Mouse (Mus musculus) MEL (cell line): ENCODE results near the gene Wdr54. TPM values are rescaled to one million over a fixed set of nuclear protein-coding genes. Genes with fewer than 3 reads are reported as not detected.
A peak's percentile ranks its signal among the peaks of the same experiment; 100 is the strongest.

Experiments used
- DNase-seq: peaks from one replicate; pipeline ENCODE4 v3.0.0; 2011; ENCODE audit warnings: low read depth, low spot score
- H3K27ac ChIP-seq: 2 replicates; pipeline ENCODE4 v1.5.1; 2012; ENCODE audit warnings: low read depth, mild to moderate bottlenecking, control low read depth, low read length, moderate library complexity; ENCODE audit not compliant: control insufficient read depth
- H3K27me3 ChIP-seq, 2 experiments: fragments of 150-350 bp in 1 of 2; sonication (generic) in 1 of 2; 2 replicates each; pipeline ENCODE4 v1.6.1; 2012; ENCODE audit warnings: low read length in 2 of 2, mild to moderate bottlenecking in 2 of 2, improper control_type of control experiment in 1 of 2, moderate library complexity in 1 of 2; ENCODE audit not compliant: insufficient read depth in 2 of 2, control insufficient read depth in 1 of 2
- H3K36me3 ChIP-seq, 2 experiments: 2 replicates each; pipeline ENCODE4 v1.6.1; 2012 to 2014; ENCODE audit warnings: low read length in 2 of 2, improper control_type of control experiment in 1 of 2, inconsistent platforms in 1 of 2, mild to moderate bottlenecking in 1 of 2; ENCODE audit not compliant: insufficient read depth in 2 of 2, control insufficient read depth in 1 of 2
- H3K4me1 ChIP-seq, 2 experiments: fragments of 150-350 bp in 1 of 2; sonication (generic) in 1 of 2; 2 replicates each; pipeline ENCODE4 v1.6.1; 2012; ENCODE audit warnings: low read length in 2 of 2, improper control_type of control experiment in 1 of 2, mild to moderate bottlenecking in 1 of 2; ENCODE audit not compliant: insufficient read depth in 2 of 2, control insufficient read depth in 1 of 2
- H3K4me3 ChIP-seq, 2 experiments: fragments of 150-350 bp in 1 of 2; sonication (generic) in 1 of 2; 2 replicates each; pipeline ENCODE4 v1.5.1; 2012; ENCODE audit warnings: low read depth in 2 of 2, low read length in 2 of 2, mild to moderate bottlenecking in 2 of 2, moderate library complexity in 2 of 2, control low read depth in 1 of 2, improper control_type of control experiment in 1 of 2; ENCODE audit not compliant: control insufficient read depth in 1 of 2, insufficient read depth in 1 of 2
- H3K79me2 ChIP-seq: 2 replicates; pipeline ENCODE4 v1.6.1; 2012; ENCODE audit warnings: mild to moderate bottlenecking, low read length, moderate library complexity; ENCODE audit not compliant: control insufficient read depth, poor library complexity, insufficient read depth
- H3K9ac ChIP-seq: 2 replicates; pipeline ENCODE4 v1.6.1; 2012; ENCODE audit warnings: low read depth, mild to moderate bottlenecking, control low read depth, low read length, moderate library complexity; ENCODE audit not compliant: control insufficient read depth, poor library complexity, severe bottlenecking
- H3K9me3 ChIP-seq: fragments of 150-350 bp; sonication (generic); replicated peaks from 2 replicates; pipeline ENCODE4 v1.6.1; 2012; ENCODE audit warnings: mild to moderate bottlenecking, low read length, improper control_type of control experiment, moderate library complexity; ENCODE audit not compliant: insufficient read depth
- HCFC1 ChIP-seq: IDR thresholded peaks from 2 replicates; pipeline ENCODE4 v1.6.1; 2012; ENCODE audit warnings: low read depth, mild to moderate bottlenecking, inconsistent platforms, low read length, improper control_type of control experiment, moderate library complexity
- KAT2A ChIP-seq: conservative IDR thresholded peaks from 2 replicates; pipeline ENCODE4 v1.6.1; 2012; ENCODE audit warnings: low read depth, low read length, improper control_type of control experiment, inconsistent platforms
- MXI1 ChIP-seq: IDR thresholded peaks from 2 replicates; pipeline ENCODE4 v1.6.1; 2011; ENCODE audit warnings: mild to moderate bottlenecking, low read depth, low read length, improper control_type of control experiment
- MYB ChIP-seq: IDR thresholded peaks from 2 replicates; pipeline ENCODE4 v1.6.1; 2011; ENCODE audit warnings: mild to moderate bottlenecking, low read depth, low read length, improper control_type of control experiment
- NRF1 ChIP-seq: IDR thresholded peaks from 2 replicates; pipeline ENCODE4 v1.6.1; 2014; ENCODE audit warnings: low read depth, mild to moderate bottlenecking, inconsistent platforms, low read length, improper control_type of control experiment, moderate library complexity; ENCODE audit not compliant: poor library complexity, insufficient read depth, severe bottlenecking
- POLR2A ChIP-seq, 2 experiments: IDR thresholded peaks; 2 replicates each; pipeline ENCODE4 v1.6.1; 2011 to 2012; ENCODE audit warnings: low read length in 2 of 2, mild to moderate bottlenecking in 2 of 2, control low read depth in 1 of 2, improper control_type of control experiment in 1 of 2, low read depth in 1 of 2, moderate library complexity in 1 of 2; ENCODE audit not compliant: control insufficient read depth in 1 of 2, insufficient read depth in 1 of 2, poor library complexity in 1 of 2
- POLR2AphosphoS5 ChIP-seq: IDR thresholded peaks from 2 replicates; pipeline ENCODE4 v1.6.1; 2012; ENCODE audit warnings: low read depth, borderline replicate concordance, mild to moderate bottlenecking, inconsistent platforms, low read length, moderate library complexity, mixed read lengths
- RAD21 ChIP-seq: IDR thresholded peaks from 2 replicates; pipeline ENCODE4 v1.6.1; 2011; ENCODE audit warnings: mild to moderate bottlenecking, low read depth, low read length, improper control_type of control experiment
- RCOR1 ChIP-seq: IDR thresholded peaks from 2 replicates; pipeline ENCODE4 v1.6.1; 2012; ENCODE audit warnings: low read depth, mild to moderate bottlenecking, inconsistent platforms, low read length, improper control_type of control experiment
- SMC3 ChIP-seq: IDR thresholded peaks from 2 replicates; pipeline ENCODE4 v1.6.1; 2011; ENCODE audit warnings: low read depth, low read length, improper control_type of control experiment
- UBTF ChIP-seq: IDR thresholded peaks from 2 replicates; pipeline ENCODE4 v1.6.1; 2012; ENCODE audit warnings: low read depth, mild to moderate bottlenecking, inconsistent platforms, low read length, improper control_type of control experiment, moderate library complexity, borderline replicate concordance; ENCODE audit not compliant: insufficient read depth
- USF1 ChIP-seq: IDR thresholded peaks from 2 replicates; pipeline ENCODE4 v1.6.1; 2014; ENCODE audit warnings: low read depth, mild to moderate bottlenecking, inconsistent platforms, low read length, improper control_type of control experiment, moderate library complexity
- ZKSCAN1 ChIP-seq: IDR thresholded peaks from 2 replicates; pipeline ENCODE4 v1.6.1; 2012; ENCODE audit warnings: low read depth, mild to moderate bottlenecking, inconsistent platforms, low read length, improper control_type of control experiment, moderate library complexity
- ZMIZ1 ChIP-seq: IDR thresholded peaks from 2 replicates; pipeline ENCODE4 v1.6.1; 2012; ENCODE audit warnings: low read depth, mild to moderate bottlenecking, inconsistent platforms, low read length, improper control_type of control experiment, moderate library complexity
- ZNF384 ChIP-seq: IDR thresholded peaks from 2 replicates; pipeline ENCODE4 v1.6.1; 2012; ENCODE audit warnings: low read depth, mild to moderate bottlenecking, inconsistent platforms, low read length, improper control_type of control experiment
- polyA plus RNA-seq, 2 experiments: library from polyadenylated mRNA; stranded (reverse) in 1 of 2; unstranded in 1 of 2; fragments of >175 nt in 1 of 2; fragments of >200 nt in 1 of 2; gene quantifications; 2 replicates each; pipeline versions ENCODE4 v1.2.1 to v1.2.4; 2012; ENCODE audit warnings: low replicate concordance in 2 of 2, low read depth in 1 of 2; ENCODE audit not compliant: insufficient read length in 2 of 2, insufficient read depth in 1 of 2, missing spikeins in 1 of 2
- total RNA-seq: library from RNA; depleted of rRNA; stranded (reverse); fragments of 300-350 nt; gene quantifications from 2 replicates; pipeline ENCODE4 v1.2.3, GENCODE M21; 2012

Gene Wdr54
- total and polyA plus RNA-seq, 3 experiments = 3.2 to 4.6 TPM; not detected in 1

GRCm38 (mm10) chr6:83117616-83118015 is 38.6 kb downstream of the Wdr54 start:
- H3K9ac ChIP-seq = no peak overlapping the region
- TF ChIP-seq ZNF384 = no peak
- no peak for TF ChIP-seq UBTF
- TF ChIP-seq HCFC1 = no peak
- no peak for TF ChIP-seq MYB
- 0 out of 4 replicates have a peak, but pooled peaks have one; percentile 1 to 31 for TF ChIP-seq POLR2A (IDR thresholded peaks at IDR 0.05; ENCODE audit: control insufficient read depth in 1 of 2, insufficient read depth in 1 of 2, low read depth in 1 of 2, low read length in 2 of 2, poor library complexity in 1 of 2)
- TF ChIP-seq ZKSCAN1 = no peak
- H3K27me3 ChIP-seq = no peaks in the 10 kb centered on the region
- H3K9me3 ChIP-seq = no peaks in the 10 kb centered on the region
- no peak overlapping the region for H3K4me3 ChIP-seq
- H3K4me1 ChIP-seq = peaks cover 0 to 22% of the 10 kb centered on the region in 2 experiments; a peak in 2 of 4 replicates
- peaks cover 41% of the 10 kb centered on the region for H3K79me2 ChIP-seq
- H3K27ac ChIP-seq = no peak overlapping the region
- H3K36me3 ChIP-seq = peaks cover 0 to 20% of the 10 kb centered on the region in 2 experiments; a peak in 2 of 4 replicates
- DNase-seq = no peak

- H3K36me3 ChIP-seq = peaks cover 0 to 15% of the 10 kb centered on the region in 2 experiments; a peak in 2 of 4 replicates
- no peak for TF ChIP-seq RCOR1
- H3K4me1 ChIP-seq = peaks cover 0 to 19% of the 10 kb centered on the region in 2 experiments; a peak in 2 of 4 replicates
- H3K4me3 ChIP-seq = no peak overlapping the region; a peak in 1 of 4 replicates
- no peak overlapping the region; the same call in 1 of the 2 replicates for H3K9ac ChIP-seq
- H3K79me2 ChIP-seq = peaks cover 36% of the 10 kb centered on the region
- DNase-seq = no peak
- H3K9me3 ChIP-seq = no peaks in the 10 kb centered on the region
- no peak overlapping the region for H3K27ac ChIP-seq
- no peaks in the 10 kb centered on the region for H3K27me3 ChIP-seq
These were observed 39.1 kb downstream of the Wdr54 start for GRCm38 (mm10) chr6:83117165-83117438.

DNA sequence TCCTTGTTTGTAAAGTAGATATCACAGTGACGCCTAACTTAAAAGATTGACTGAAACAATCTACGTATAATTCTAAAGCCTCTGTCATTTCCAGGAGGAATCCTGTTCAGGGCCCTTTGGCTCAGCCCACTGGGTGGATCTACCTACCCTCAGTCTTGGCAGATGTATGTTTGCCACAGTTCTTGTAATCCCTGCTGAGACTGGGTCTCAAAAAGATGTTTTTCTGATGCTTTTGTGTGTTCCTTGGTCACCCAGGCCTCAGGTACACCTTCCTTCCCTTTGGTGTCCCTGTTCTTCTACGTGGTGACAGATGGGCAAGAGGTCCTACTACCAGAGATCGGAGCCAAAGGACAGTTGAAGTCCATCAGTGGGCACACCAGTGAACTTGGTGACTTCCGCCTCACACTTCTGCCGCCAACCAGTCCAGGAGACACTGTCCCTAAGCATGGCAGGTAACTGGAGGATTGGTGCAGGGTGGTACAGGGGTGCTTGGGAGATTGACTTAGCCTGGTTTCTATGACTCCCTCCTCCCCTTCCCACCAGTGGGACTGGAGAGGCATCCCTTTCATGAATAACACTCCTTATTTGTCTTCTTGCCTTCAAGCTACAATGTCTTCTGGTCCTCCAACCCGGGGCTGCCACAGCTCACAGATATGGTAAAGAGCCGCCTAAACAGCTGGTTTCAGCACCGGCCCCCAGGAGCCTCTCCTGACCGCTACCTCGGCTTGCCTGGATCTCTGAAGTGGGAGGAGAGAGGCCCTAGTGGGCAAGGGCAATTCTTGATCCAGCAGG is 39.6 kb downstream of the Wdr54 start:
- no peak for DNase-seq
- H3K79me2 ChIP-seq = peaks cover 35% of the 10 kb centered on the region
- no peak for TF ChIP-seq USF1
- no peak for TF ChIP-seq POLR2AphosphoS5
- no peak for TF ChIP-seq KAT2A
- no peak for TF ChIP-seq SMC3
- TF ChIP-seq RAD21 = no peak
- TF ChIP-seq ZMIZ1 = no peak
- no peak for TF ChIP-seq NRF1
- TF ChIP-seq MXI1 = no peak
- no peaks in the 10 kb centered on the region for H3K9me3 ChIP-seq
- peak overlapping the region; percentile 88 for H3K9ac ChIP-seq
- peaks cover 0 to 19% of the 10 kb centered on the region in 2 experiments; a peak in 2 of 4 replicates for H3K4me1 ChIP-seq
- peak overlapping the region; percentile 4 for H3K27ac ChIP-seq
- peaks cover 0 to 15% of the 10 kb centered on the region in 2 experiments; a peak in 2 of 4 replicates for H3K36me3 ChIP-seq
- H3K4me3 ChIP-seq = peak overlapping the region; percentile 89 to 94
- no peaks in the 10 kb centered on the region for H3K27me3 ChIP-seq
